ENCODE assay signal across 27 mouse cellular contexts in the genomic region with DNA sequence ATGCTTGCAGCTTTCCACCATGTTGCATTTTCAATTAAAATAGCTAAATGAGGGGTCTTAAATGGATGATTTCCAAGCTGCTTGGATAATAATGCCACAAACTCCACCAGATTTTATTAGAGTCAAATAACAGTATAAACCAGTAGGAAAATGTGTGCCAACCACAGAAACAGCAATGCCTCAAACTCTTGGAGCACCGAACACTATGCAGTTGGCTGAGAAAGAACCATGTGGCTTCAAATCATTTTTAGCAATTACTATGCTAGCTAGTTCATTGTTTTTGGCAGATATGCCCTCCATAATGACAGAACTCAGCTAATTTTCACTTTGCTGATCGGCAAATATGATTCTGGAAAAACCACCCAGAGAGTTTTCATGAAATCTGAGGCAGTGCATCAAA.
DNase-seq lines count a peak whose midpoint lies in the region; ATAC-seq and TF ChIP-seq lines count a peak whose summit lies in the region.
"Had no signal": no experiment of that assay in that cellular context is flagged by ENCODE, and none has a peak within 500 bp of the region (broad histone marks: within the 10 kb centered on the region; RNA-seq: fewer than 3 reads in every experiment).

No protein-coding gene starts in this region.

- no peaks in the 10 kb centered on the region for H3K4me1 ChIP-seq in forebrain, embryonic 13.5 days
- H3K4me1 ChIP-seq in forebrain, embryonic 15.5 days, result no peaks in the 10 kb centered on the region
- no peaks in the 10 kb centered on the region for H3K4me1 ChIP-seq in intestine, embryonic 15.5 days (replicated peaks)
- H3K4me1 ChIP-seq in small intestine, adult 2 months (ENCODE audit: control insufficient read depth, insufficient read depth, insufficient read length, low read length), result peaks cover 26% of the 10 kb centered on the region
- H3K4me1 ChIP-seq in heart, adult 2 months (ENCODE audit: control insufficient read depth, insufficient read depth, low read length), result no peaks in the 10 kb centered on the region
- H3K4me1 ChIP-seq: heart, embryonic 12.5 days; hindbrain, embryonic 13.5 days; lung, embryonic 15.5 days; midbrain, embryonic 10.5 days; midbrain, embryonic 15.5 days had no signal

- H3K79me2 ChIP-seq in heart, adult 2 months (replicated peaks; ENCODE audit: control insufficient read depth, insufficient read depth, low read length), result no peaks in the 10 kb centered on the region

- TF ChIP-seq POLR2A in small intestine, adult 2 months (IDR thresholded peaks at IDR 0.05; ENCODE audit: low read depth, low read length), result no peak
- TF ChIP-seq POLR2A in heart, adult 2 months (IDR thresholded peaks at IDR 0.05; ENCODE audit: insufficient read depth, low read depth, low read length), result no peak

- H3K36me3 ChIP-seq in forebrain, embryonic 13.5 days (ENCODE audit: poor library complexity, severe bottlenecking), result no peaks in the 10 kb centered on the region
- H3K36me3 ChIP-seq in forebrain, embryonic 15.5 days, result no peaks in the 10 kb centered on the region
- H3K36me3 ChIP-seq in intestine, embryonic 15.5 days, result no peaks in the 10 kb centered on the region
- H3K36me3 ChIP-seq in small intestine, adult 2 months (ENCODE audit: control insufficient read depth, insufficient read depth, low read length), result peaks cover 9% of the 10 kb centered on the region
- no peaks in the 10 kb centered on the region for H3K36me3 ChIP-seq in heart, adult 2 months (ENCODE audit: control insufficient read depth, insufficient read depth, low read length)
- H3K36me3 ChIP-seq: heart, embryonic 12.5 days; hindbrain, embryonic 13.5 days; limb, embryonic 13.5 days; lung, embryonic 15.5 days; midbrain, embryonic 10.5 days; midbrain, embryonic 15.5 days had no signal

- H3K4me3 ChIP-seq in forebrain, embryonic 13.5 days, result no peak overlapping the region
- H3K4me3 ChIP-seq in forebrain, embryonic 15.5 days, result no peak overlapping the region
- H3K4me3 ChIP-seq in intestine, embryonic 15.5 days (replicated peaks), result no peak overlapping the region
- H3K4me3 ChIP-seq in small intestine, adult 2 months (ENCODE audit: low read depth, low read length), result no peak overlapping the region
- H3K4me3 ChIP-seq in heart, adult 2 months, result no peak overlapping the region
- H3K4me3 ChIP-seq: gastrocnemius, adult 2 months; heart, embryonic 12.5 days; hindbrain, embryonic 13.5 days; limb, embryonic 13.5 days; lung, embryonic 15.5 days; midbrain, embryonic 10.5 days; midbrain, embryonic 15.5 days had no signal

- 95% methylated on average over 2 of the region's 2 CpGs for WGBS in forebrain, embryonic 13.5 days
- 80% methylated on average over 2 of the region's 2 CpGs for WGBS in forebrain, embryonic 15.5 days
- 90% methylated on average over 2 of the region's 2 CpGs for WGBS in intestine, embryonic 15.5 days
- WGBS in small intestine, adult 2 months, result 90% methylated on average over 2 of the region's 2 CpGs
- WGBS in heart, adult 2 months, result 88% methylated on average over 2 of the region's 2 CpGs

- no peaks in the 10 kb centered on the region for H3K9me3 ChIP-seq in forebrain, embryonic 13.5 days (replicated peaks)
- no peaks in the 10 kb centered on the region for H3K9me3 ChIP-seq in forebrain, embryonic 15.5 days
- no peaks in the 10 kb centered on the region for H3K9me3 ChIP-seq in intestine, embryonic 15.5 days
- H3K9me3 ChIP-seq: heart, embryonic 12.5 days; hindbrain, embryonic 13.5 days; limb, embryonic 13.5 days; lung, embryonic 15.5 days; midbrain, embryonic 10.5 days; midbrain, embryonic 15.5 days had no signal

- H3K4me2 ChIP-seq in forebrain, embryonic 13.5 days, result no peak overlapping the region
- no peak overlapping the region for H3K4me2 ChIP-seq in forebrain, embryonic 15.5 days (replicated peaks)
- H3K4me2 ChIP-seq in intestine, embryonic 15.5 days (replicated peaks), result no peak overlapping the region
- H3K4me2 ChIP-seq: heart, embryonic 12.5 days; hindbrain, embryonic 13.5 days; limb, embryonic 13.5 days; liver, embryonic 11.5 days; lung, embryonic 15.5 days; midbrain, embryonic 15.5 days had no signal

- no peak for TF ChIP-seq CTCF in small intestine, adult 2 months (IDR thresholded peaks at IDR 0.05; ENCODE audit: extremely low read depth, insufficient read length, insufficient replicate concordance, low read depth, low read length)
- no peak for TF ChIP-seq CTCF in heart, adult 2 months (IDR thresholded peaks at IDR 0.05)

- intact Hi-C loops in heart, adult 2 months (cut with DNase I), result no loop called here

- ATAC-seq in forebrain, embryonic 13.5 days, result peak; percentile 38; the same call in 1 of the 2 replicates
- ATAC-seq in forebrain, embryonic 15.5 days (replicated peaks), result no peak
- ATAC-seq in intestine, embryonic 15.5 days, result no peak
- ATAC-seq: midbrain, embryonic 15.5 days had no signal

- no peaks in the 10 kb centered on the region for H3K27me3 ChIP-seq in forebrain, embryonic 13.5 days
- no peaks in the 10 kb centered on the region for H3K27me3 ChIP-seq in forebrain, embryonic 15.5 days
- no peaks in the 10 kb centered on the region for H3K27me3 ChIP-seq in intestine, embryonic 15.5 days (replicated peaks)
- H3K27me3 ChIP-seq in small intestine, adult 2 months (ENCODE audit: control insufficient read depth, insufficient read depth, low read length), result no peaks in the 10 kb centered on the region
- no peaks in the 10 kb centered on the region for H3K27me3 ChIP-seq in heart, adult 2 months (ENCODE audit: control insufficient read depth, insufficient read depth, low read length)
- H3K27me3 ChIP-seq: CH12.LX; heart, embryonic 12.5 days; hindbrain, embryonic 13.5 days; limb, embryonic 13.5 days; lung, embryonic 15.5 days; midbrain, embryonic 15.5 days had no signal

- TF ChIP-seq EP300 in heart, adult 2 months (IDR thresholded peaks at IDR 0.05; ENCODE audit: insufficient read depth, low read depth, low read length), result no peak

- no peak overlapping the region for H3K27ac ChIP-seq in forebrain, embryonic 13.5 days
- no peak overlapping the region for H3K27ac ChIP-seq in forebrain, embryonic 15.5 days (replicated peaks)
- peak overlapping the region; percentile 70 for H3K27ac ChIP-seq in intestine, embryonic 15.5 days
- H3K27ac ChIP-seq in small intestine, adult 2 months (ENCODE audit: insufficient read depth, low read depth, low read length), result peak overlapping the region; percentile 90
- H3K27ac ChIP-seq in heart, adult 2 months, result no peak overlapping the region
- H3K27ac ChIP-seq: gastrocnemius, adult 2 months; hindbrain, embryonic 13.5 days; limb, embryonic 13.5 days; lung, embryonic 15.5 days; midbrain, embryonic 10.5 days; midbrain, embryonic 15.5 days had no signal

- no peak overlapping the region for H3K9ac ChIP-seq in forebrain, embryonic 13.5 days
- H3K9ac ChIP-seq in forebrain, embryonic 15.5 days (replicated peaks), result no peak overlapping the region
- no peak overlapping the region for H3K9ac ChIP-seq in intestine, embryonic 15.5 days
- no peak overlapping the region for H3K9ac ChIP-seq in heart, adult 2 months (ENCODE audit: low read depth, low read length)
- H3K9ac ChIP-seq: heart, embryonic 12.5 days; hindbrain, embryonic 13.5 days; limb, embryonic 13.5 days; lung, embryonic 15.5 days; midbrain, embryonic 15.5 days had no signal

- DNase-seq in layer of hippocampus, adult 11-12 months (ENCODE audit: low spot score), result peak; percentile 17
- DNase-seq in layer of hippocampus, adult 8-10 months (ENCODE audit: low spot score in 2 of 2), result no peak
- DNase-seq in adrenal gland, adult 2 months, result no peak
- DNase-seq in heart, adult 2 months, result no peak
- DNase-seq: adrenal gland, postnatal 10 days; cerebellum, adult 18-20 months; cerebellum, postnatal 10 days; gastrocnemius, adult 2 months; gastrocnemius, postnatal 36 days; heart, postnatal 4 days; kidney, postnatal 4 days; right cerebral cortex, postnatal 25 days; spleen, adult 18-20 months; thymus, adult 18-20 months; thymus, postnatal 25 days had no signal

Comparison
In these comparisons a context has a peak if more than half of its experiments do, and no peak if none do; other contexts are left out.
1. H3K27ac ChIP-seq: peak in intestine, embryonic 15.5 days (single experiment) and small intestine, adult 2 months (single experiment); none in forebrain, embryonic 13.5 days (single experiment), forebrain, embryonic 15.5 days (single experiment) and heart, adult 2 months (single experiment).